Mouse (Mus musculus): ENCODE results near the gene Adat1. TPM values are rescaled to one million over a fixed set of nuclear protein-coding genes. Genes with fewer than 3 reads are reported as not detected.

Gene Adat1
- polyA plus RNA-seq, 1 experiment from 2014 or later: 12.2 TPM

DNA sequence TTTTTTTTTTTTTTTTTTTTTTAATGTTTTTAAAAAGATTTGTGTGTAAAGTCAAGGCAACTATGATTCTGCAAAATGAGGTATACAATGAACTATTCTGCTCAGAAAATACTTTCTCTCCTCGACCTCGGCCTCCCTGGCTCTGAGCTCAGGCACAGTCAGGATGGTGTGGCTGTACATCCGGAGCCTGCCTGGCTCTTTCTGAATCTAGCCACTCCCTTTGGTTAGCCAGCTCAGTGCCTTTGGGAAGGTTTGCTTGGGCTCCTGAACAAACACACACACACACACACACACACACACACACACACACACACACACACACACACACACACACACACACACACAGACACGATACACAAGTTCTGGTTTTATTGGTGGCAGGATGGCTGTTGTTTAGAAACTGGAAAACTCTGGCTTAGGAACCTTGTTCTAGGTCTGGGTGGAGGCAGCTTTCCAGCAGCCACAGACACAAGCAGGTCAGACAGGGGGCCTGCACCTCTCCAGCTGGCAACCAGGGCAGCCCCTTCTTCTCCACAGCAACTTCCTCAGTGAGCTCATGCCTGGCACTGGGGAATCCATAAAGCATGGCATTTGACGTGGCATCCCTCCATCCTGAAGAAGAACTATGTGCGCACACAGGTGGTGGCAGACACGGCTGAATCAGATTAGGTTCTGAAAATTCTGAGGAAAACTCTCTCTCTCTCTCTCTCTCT, 27.1 kb downstream of the Adat1 start:
- Histone ChIP-seq H3K9ac (no peak overlapping the region), H3K27me3 (no peaks in the 10 kb centered on the region), H3K36me3 (0 out of 2 replicates have a peak, but pooled peaks cover 3% of the 10 kb centered on the region), H3K4me1 (0 out of 2 replicates have a peak, but pooled peaks cover 2% of the 10 kb centered on the region), H3K27ac (no peak overlapping the region), H3K9me3 (replicated peaks) (no peaks in the 10 kb centered on the region), H3K4me2 (replicated peaks) (no peak overlapping the region), H3K4me3 (no peak overlapping the region)
- WGBS: 79% methylated on average over 7 of the region's 7 CpGs
- no peak for ATAC-seq (ENCODE audit: low FRiP score)

DNA sequence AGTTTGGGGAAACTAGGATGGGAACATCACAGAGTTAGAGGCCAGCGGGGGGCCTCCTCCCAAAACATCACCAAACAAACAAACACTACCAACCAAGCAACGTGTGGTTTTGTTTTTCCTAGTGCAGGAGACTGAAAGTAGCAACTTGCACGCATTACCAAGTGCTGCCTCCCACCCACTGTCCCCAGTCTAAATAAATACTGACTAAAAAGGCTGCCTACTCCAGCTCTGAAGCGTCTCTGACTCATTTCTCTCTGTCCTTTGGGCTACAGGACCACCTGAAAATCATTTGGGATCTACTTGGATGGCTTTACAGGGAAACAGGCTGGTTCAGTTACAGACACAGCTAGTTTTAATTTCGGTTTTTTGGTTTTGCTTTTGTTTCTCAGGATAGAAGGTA, 27.8 kb downstream of the Adat1 start:
- H3K4me2 ChIP-seq (replicated peaks): no peak overlapping the region
- H3K9me3 ChIP-seq (replicated peaks): no peaks in the 10 kb centered on the region
- no peak overlapping the region for H3K27ac ChIP-seq
- H3K4me1 ChIP-seq: 0 out of 2 replicates have a peak, but pooled peaks cover 2% of the 10 kb centered on the region
- no peaks in the 10 kb centered on the region for H3K27me3 ChIP-seq
- 55% methylated on average over 5 of the region's 5 CpGs for WGBS
- no peak for ATAC-seq (ENCODE audit: low FRiP score)
- H3K36me3 ChIP-seq: peaks cover 10% of the 10 kb centered on the region; the same call in 1 of the 2 replicates
- H3K4me3 ChIP-seq: no peak overlapping the region
- no peak overlapping the region for H3K9ac ChIP-seq

DNA sequence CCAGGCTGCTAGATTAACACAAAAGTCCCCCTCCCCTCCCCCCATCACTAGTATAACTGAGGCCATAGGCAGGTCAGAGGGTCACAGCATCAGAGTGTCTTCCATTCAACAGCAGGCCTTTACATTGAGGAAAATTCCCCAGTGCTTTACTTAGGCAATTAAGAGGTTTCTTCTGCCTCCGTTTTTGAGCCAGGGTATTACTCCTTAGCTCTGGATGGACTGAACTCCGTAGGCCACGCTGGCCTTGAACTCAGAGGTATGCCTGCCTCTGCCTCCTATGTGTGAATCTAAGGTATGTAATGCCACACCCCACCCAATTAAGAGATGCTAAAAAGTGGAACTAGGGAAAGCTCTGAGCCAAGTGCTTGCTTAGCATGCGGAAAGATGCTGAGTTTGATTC, 28.6 kb downstream of the Adat1 start:
- no peak for ATAC-seq (ENCODE audit: low FRiP score)
- Histone ChIP-seq H3K9me3 (replicated peaks) (no peaks in the 10 kb centered on the region), H3K9ac (no peak overlapping the region), H3K27ac (no peak overlapping the region), H3K36me3 (peaks cover 13% of the 10 kb centered on the region; the same call in 1 of the 2 replicates), H3K4me3 (no peak overlapping the region), H3K4me2 (replicated peaks) (no peak overlapping the region), H3K27me3 (no peaks in the 10 kb centered on the region), H3K4me1 (0 out of 2 replicates have a peak, but pooled peaks cover 2% of the 10 kb centered on the region)
- WGBS: 77% methylated on average over 4 of the region's 4 CpGs

DNA sequence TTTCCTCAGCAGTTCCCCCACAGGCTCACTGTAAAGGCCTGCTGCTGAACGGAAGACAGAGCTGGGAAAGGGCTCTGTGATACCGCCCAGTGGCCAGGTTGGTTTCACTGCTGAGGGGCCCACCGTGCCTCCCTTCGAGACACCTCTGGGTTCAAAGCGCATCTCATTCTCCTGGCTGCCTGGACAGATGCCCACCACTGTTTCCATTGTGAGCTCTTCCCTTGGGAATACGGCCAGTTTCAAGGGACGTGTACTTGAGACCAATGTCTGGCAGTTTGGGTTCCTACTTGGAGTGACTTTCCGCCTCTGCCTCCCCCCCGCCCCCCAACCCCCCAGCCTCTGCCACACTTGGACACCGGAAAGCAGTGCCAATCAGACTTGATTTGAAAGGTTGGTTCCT, 29.0 kb downstream of the Adat1 start:
- Histone ChIP-seq H3K27ac (no peak overlapping the region), H3K4me2 (replicated peaks) (no peak overlapping the region), H3K27me3 (no peaks in the 10 kb centered on the region), H3K4me1 (0 out of 2 replicates have a peak, but pooled peaks cover 2% of the 10 kb centered on the region), H3K9me3 (replicated peaks) (no peaks in the 10 kb centered on the region), H3K9ac (no peak overlapping the region), H3K36me3 (peaks cover 11% of the 10 kb centered on the region; the same call in 1 of the 2 replicates), H3K4me3 (no peak overlapping the region)
- WGBS: 64% methylated on average over 10 of the region's 10 CpGs
- no peak for ATAC-seq (ENCODE audit: low FRiP score)

DNA sequence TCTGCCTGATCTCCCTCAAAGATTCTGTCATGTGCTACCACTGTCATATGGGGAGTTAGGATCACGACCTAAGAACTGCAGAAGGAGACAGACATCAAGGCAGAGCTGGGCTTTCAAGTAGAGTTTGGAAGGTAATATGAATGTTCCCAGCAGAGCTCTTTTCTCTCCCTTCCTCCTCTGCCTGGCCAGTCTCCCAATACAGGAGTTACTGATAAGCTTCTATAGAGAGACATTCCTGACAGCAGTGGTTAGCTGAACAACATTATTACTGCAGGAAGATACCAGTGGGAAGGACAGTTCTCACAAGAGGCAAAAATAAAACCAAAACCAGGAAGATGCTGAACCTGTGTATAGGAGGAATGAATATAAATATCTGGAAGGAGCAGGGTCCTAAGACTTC, 29.5 kb downstream of the Adat1 start:
- 78% methylated on average over 1 of the region's 1 CpGs for WGBS
- Histone ChIP-seq H3K9me3 (replicated peaks) (no peaks in the 10 kb centered on the region), H3K4me3 (no peak overlapping the region), H3K36me3 (peaks cover 16% of the 10 kb centered on the region; the same call in 1 of the 2 replicates), H3K27me3 (no peaks in the 10 kb centered on the region), H3K27ac (no peak overlapping the region), H3K9ac (no peak overlapping the region), H3K4me1 (0 out of 2 replicates have a peak, but pooled peaks cover 2% of the 10 kb centered on the region), H3K4me2 (replicated peaks) (no peak overlapping the region)
- ATAC-seq (ENCODE audit: low FRiP score): no peak

DNA sequence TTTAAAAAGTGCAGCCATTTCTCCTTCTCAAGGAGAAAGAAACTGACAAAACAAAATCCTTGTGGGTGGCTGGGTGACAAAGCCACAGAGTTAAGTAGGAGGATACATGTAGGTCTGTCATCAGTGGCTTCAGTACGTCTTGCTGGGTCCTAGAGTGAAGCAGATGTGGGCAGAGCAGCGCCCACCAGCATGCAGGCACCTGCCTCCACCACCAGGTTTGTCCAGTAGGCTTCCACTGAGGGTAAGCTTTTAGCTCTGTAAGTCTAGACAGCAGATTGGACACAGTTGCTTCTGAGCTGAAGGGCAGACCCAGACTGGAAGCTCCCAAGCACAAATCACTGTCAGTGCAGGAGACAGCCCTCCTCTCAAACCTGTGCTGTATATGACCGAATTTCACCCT, 30.8 kb downstream of the Adat1 start:
- peaks cover 28% of the 10 kb centered on the region for H3K36me3 ChIP-seq
- no peak for ATAC-seq (ENCODE audit: low FRiP score)
- no peak overlapping the region for H3K9ac ChIP-seq
- H3K4me3 ChIP-seq: no peak overlapping the region
- no peaks in the 10 kb centered on the region for H3K27me3 ChIP-seq
- 0 out of 2 replicates have a peak, but pooled peaks cover 2% of the 10 kb centered on the region for H3K4me1 ChIP-seq
- no peaks in the 10 kb centered on the region for H3K9me3 ChIP-seq (replicated peaks)
- H3K27ac ChIP-seq: no peak overlapping the region
- 75% methylated on average over 3 of the region's 3 CpGs for WGBS
- no peak overlapping the region for H3K4me2 ChIP-seq (replicated peaks)

DNA sequence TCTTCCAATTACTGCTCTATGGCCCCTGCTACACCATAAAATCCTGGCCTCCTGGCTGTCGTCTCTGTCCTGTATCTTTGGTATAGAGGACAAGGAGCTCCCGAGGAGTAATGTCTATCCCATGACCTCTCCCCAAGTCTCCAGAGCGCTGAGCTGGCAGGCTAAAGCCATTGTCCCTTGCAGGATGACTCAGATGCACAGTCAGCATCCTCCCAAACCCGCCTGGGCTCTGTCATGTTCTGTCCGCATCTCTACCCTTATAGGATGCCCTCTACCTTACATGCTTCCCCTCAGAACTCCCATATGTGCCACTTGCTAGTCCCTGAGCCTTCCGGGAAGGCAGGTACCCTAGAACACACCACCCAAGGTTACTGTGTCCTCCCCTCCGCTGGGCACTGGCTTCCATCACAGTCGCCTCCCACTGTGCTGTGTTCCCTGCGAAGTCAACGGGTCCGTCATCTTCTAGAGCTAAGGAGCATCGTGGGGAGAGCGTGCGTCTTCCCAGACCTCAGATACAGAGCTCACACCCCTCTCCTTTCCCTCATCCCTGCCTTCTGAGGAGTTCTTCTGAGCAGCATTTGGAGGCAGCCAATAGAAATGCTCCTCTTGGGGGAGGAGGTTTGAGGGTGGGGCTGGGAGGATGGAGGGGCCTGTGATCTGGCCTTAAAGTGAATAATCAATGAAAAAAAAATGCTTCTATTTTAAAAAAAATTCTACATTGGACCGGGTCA, 31.3 kb downstream of the Adat1 start:
- 66% methylated on average over 15 of the region's 15 CpGs for WGBS
- no peak for ATAC-seq (ENCODE audit: low FRiP score)
- peaks cover 32% of the 10 kb centered on the region for H3K36me3 ChIP-seq

DNA sequence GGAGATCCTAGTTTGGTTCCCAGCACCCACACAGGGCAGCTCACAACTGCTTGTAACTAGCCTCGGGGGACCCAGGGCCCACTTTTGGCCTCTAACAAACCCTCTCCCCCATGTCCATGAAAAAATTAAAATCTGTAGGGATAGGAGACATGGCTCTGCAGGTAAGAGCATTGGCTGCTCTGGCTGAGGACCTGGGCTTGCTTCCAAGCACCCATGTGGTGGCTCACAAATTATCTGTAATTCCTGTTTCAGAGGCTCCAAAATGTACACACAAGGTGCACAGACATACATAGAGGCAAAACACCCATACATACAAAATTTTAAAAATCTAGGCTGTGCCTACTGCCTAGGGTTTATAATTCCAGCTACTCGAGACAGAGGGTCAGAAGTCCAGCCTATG, 34.9 kb downstream of the Adat1 start:
- H3K36me3 ChIP-seq: peaks cover 62% of the 10 kb centered on the region

More for the DNA sequence above, 31.3 kb downstream of the Adat1 start:
- 0 out of 2 replicates have a peak, but pooled peaks cover 2% of the 10 kb centered on the region for H3K4me1 ChIP-seq
- no peaks in the 10 kb centered on the region for H3K9me3 ChIP-seq (replicated peaks)
- no peak overlapping the region for H3K9ac ChIP-seq
- H3K27ac ChIP-seq: no peak overlapping the region
- no peak overlapping the region for H3K4me2 ChIP-seq (replicated peaks)
- H3K4me3 ChIP-seq: no peak overlapping the region
- H3K27me3 ChIP-seq: no peaks in the 10 kb centered on the region

DNA sequence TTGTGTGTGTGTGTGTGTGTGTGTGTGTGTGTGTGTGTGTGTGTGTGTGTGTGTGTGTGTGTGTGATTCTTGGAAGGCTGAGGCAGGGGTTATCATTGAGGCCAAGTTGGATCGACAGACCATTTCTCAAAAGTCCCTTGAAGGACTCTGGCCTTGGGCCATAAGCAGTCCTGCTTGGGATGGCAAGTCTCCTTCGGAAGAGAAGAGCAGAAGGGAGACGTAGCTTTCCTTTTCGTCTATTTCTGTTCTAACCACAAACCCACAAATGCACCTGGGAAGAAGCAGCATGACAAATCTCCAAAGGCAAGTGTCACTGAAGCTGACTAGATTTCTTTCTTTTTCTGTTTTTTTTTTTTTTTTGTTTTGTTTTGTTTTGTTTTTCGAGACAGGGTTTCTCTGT, 36.2 kb downstream of the Adat1 start:
- Histone ChIP-seq H3K9ac (no peak overlapping the region), H3K4me1 (no peaks in the 10 kb centered on the region), H3K4me2 (replicated peaks) (no peak overlapping the region), H3K36me3 (peaks cover 69% of the 10 kb centered on the region), H3K9me3 (replicated peaks) (no peaks in the 10 kb centered on the region), H3K27ac (no peak overlapping the region), H3K27me3 (no peaks in the 10 kb centered on the region), H3K4me3 (no peak overlapping the region)
- ATAC-seq (ENCODE audit: low FRiP score): no peak
- 88% methylated on average over 4 of the region's 5 CpGs for WGBS

More for the DNA sequence above, 34.9 kb downstream of the Adat1 start:
- Histone ChIP-seq H3K27ac (no peak overlapping the region), H3K9ac (no peak overlapping the region), H3K4me1 (no peaks in the 10 kb centered on the region), H3K4me2 (replicated peaks) (no peak overlapping the region), H3K9me3 (replicated peaks) (no peaks in the 10 kb centered on the region), H3K27me3 (no peaks in the 10 kb centered on the region), H3K4me3 (no peak overlapping the region)
- ATAC-seq (ENCODE audit: low FRiP score): no peak
- 91% methylated on average over 2 of the region's 2 CpGs for WGBS

DNA sequence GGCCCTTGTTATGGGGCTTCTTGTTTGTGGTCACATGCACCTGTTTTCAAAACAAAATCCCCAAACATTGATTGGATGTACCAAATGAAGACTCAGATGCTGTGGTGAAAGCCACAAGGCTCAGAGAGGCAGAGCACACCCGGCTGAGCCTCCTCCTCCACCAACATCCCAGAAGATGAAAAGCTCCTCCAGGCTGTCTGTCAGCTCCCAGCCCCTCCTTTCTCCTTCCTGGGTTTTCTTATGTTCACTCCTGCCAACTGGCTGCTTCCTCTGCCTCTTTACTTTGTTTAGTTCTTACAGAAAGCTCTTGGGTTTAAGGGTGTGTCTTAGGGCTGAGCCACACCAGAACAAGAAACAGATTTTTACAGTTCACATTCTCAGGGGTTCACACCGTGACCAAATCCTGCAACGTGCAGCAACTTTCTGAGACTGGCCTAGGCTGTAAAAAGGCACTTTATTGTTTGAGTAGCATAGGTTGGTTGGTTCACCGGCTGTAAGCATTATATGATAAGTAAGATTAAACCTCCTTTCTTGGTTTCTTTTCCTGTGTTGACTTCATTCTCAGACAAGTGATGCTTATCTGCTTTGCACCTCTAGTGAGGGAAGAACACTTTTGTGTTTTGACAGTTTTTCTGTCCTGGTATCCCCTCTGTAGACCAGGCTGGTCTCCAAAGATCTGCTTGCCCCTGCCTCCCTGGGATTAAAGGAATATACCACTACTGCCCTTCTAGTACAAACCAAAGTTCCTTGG, 37.1 kb downstream of the Adat1 start:
- Histone ChIP-seq H3K27ac (no peak overlapping the region), H3K36me3 (peaks cover 72% of the 10 kb centered on the region), H3K27me3 (no peaks in the 10 kb centered on the region), H3K9me3 (replicated peaks) (no peaks in the 10 kb centered on the region), H3K4me2 (replicated peaks) (no peak overlapping the region), H3K9ac (no peak overlapping the region), H3K4me3 (no peak overlapping the region), H3K4me1 (no peaks in the 10 kb centered on the region)
- no peak for ATAC-seq (ENCODE audit: low FRiP score)
- WGBS: 85% methylated on average over 4 of the region's 4 CpGs

DNA sequence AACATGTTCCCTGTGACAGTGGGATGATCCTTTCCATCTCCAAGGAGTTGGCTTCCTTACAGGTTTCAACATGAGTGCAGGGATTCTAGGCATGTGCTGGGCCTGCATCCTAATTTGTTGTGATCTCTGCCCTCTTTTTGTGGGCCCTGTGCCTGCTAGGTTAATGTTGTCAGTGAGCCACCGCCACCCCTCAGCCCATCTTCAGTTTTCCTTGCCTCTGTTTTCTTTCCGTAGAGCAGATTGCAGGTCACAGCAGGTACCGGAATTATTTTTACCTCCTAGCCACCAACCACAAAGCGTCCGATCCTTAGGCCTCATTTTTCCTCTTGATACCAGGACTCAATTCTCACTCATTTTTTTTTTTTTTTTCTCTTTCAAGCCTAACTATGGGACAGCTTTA, 40.2 kb downstream of the Adat1 start:
- Histone ChIP-seq H3K4me1 (no peaks in the 10 kb centered on the region), H3K36me3 (peaks cover 71% of the 10 kb centered on the region)

DNA sequence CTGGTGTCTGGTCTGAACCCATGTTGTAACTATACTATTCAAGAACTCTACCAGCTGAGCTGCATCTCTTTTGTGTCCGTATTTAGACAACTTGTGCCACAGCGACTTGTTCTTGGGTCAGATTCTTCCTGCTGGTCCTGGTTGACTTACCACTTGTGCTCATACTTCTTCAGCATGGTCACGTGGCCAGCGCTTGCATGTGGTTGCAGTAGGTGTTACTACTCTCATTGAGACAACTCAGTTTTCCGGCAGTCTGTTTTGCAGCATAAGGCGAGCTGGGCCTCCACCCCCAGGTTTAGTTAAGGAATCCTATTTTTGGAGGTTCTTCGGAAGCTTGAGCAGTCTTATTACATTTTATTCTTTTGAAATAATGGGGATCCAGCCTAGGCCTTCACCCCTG, 40.8 kb downstream of the Adat1 start:
- 98% methylated on average over 7 of the region's 7 CpGs for WGBS
- no peak for ATAC-seq (ENCODE audit: low FRiP score)
- no peak overlapping the region for H3K4me3 ChIP-seq
- H3K9me3 ChIP-seq (replicated peaks): no peaks in the 10 kb centered on the region
- H3K4me1 ChIP-seq: no peaks in the 10 kb centered on the region
- H3K27ac ChIP-seq: no peak overlapping the region
- no peak overlapping the region for H3K9ac ChIP-seq
- H3K36me3 ChIP-seq: peaks cover 70% of the 10 kb centered on the region
- no peaks in the 10 kb centered on the region for H3K27me3 ChIP-seq
- H3K4me2 ChIP-seq (replicated peaks): no peak overlapping the region

More for the DNA sequence above, 40.2 kb downstream of the Adat1 start:
- Histone ChIP-seq H3K27me3 (no peaks in the 10 kb centered on the region), H3K9ac (no peak overlapping the region), H3K27ac (no peak overlapping the region), H3K4me3 (no peak overlapping the region), H3K9me3 (replicated peaks) (no peaks in the 10 kb centered on the region), H3K4me2 (replicated peaks) (no peak overlapping the region)
- ATAC-seq (ENCODE audit: low FRiP score): no peak
- WGBS: 93% methylated on average over 5 of the region's 5 CpGs

Measured in hindbrain, embryonic 12.5 days (tissue).